Mouse (Mus musculus) heart, embryonic 11.5 days (tissue): ENCODE results near the gene Shf. TPM values are rescaled to one million over a fixed set of nuclear protein-coding genes. Genes with fewer than 3 reads are reported as not detected.

Experiments
- ATAC-seq: fragments of 200-750 bp; cut with Nextera tagmentation; replicated peaks from 2 replicates; pipeline ENCODE4 v1.8.0; 2017; ENCODE audit warnings: moderate library complexity; ENCODE audit not compliant: insufficient number of reproducible peaks, low FRiP score, low TSS enrichment
- H3K27ac ChIP-seq: fragments of 300-500 bp; sonication (generic); 2 replicates; pipeline ENCODE4 v1.5.1; 2014; ENCODE audit warnings: mild to moderate bottlenecking, low read depth, low read length
- H3K27me3 ChIP-seq: fragments of 300-500 bp; sonication (generic); 2 replicates; pipeline ENCODE4 v1.6.1; 2014; ENCODE audit warnings: mild to moderate bottlenecking, low read length, mixed read lengths; ENCODE audit not compliant: control insufficient read depth, insufficient read depth
- H3K36me3 ChIP-seq: fragments of 300-500 bp; sonication (generic); 2 replicates; pipeline ENCODE4 v1.6.1; 2014; ENCODE audit warnings: mild to moderate bottlenecking, low read length, moderate library complexity, mixed read lengths; ENCODE audit not compliant: control insufficient read depth, insufficient read depth
- H3K4me1 ChIP-seq: fragments of 300-500 bp; sonication (generic); 2 replicates; pipeline ENCODE4 v1.6.1; 2014; ENCODE audit warnings: low read length; ENCODE audit not compliant: control insufficient read depth, insufficient read depth
- H3K4me2 ChIP-seq: fragments of 300-500 bp; sonication (generic); 2 replicates; pipeline ENCODE4 v1.6.1; 2014; ENCODE audit warnings: mild to moderate bottlenecking, moderate library complexity
- H3K4me3 ChIP-seq: fragments of 300-500 bp; sonication (generic); 2 replicates; pipeline ENCODE4 v1.5.1; 2014; ENCODE audit warnings: low read depth, low read length
- H3K9ac ChIP-seq: fragments of 300-500 bp; sonication (generic); 2 replicates; pipeline ENCODE4 v1.6.1; 2014; ENCODE audit warnings: mild to moderate bottlenecking, low read depth, low read length, moderate library complexity
- H3K9me3 ChIP-seq: fragments of 300-500 bp; sonication (generic); replicated peaks from 2 replicates; pipeline ENCODE4 v1.6.1; 2016; ENCODE audit warnings: low read length; ENCODE audit not compliant: control insufficient read depth
- WGBS: fragments of 180-500 bp; shearing (Covaris S2); extraction: QIAGEN DNeasy Blood & Tissue Kit; methylation state at CpG from one replicate; pipeline ENCODE4 v1.1.7; 2014; ENCODE audit not compliant: insufficient replicate concordance; 5-methylcytosine and 5-hydroxymethylcytosine counted together
- polyA plus RNA-seq: library from polyadenylated mRNA; unstranded; fragments of >200 nt; fragmentation: Nextera tagmentation; extraction: Ambion mirVana; gene quantifications from 2 replicates; pipeline ENCODE4 v1.2.1, GENCODE M21; 2014

The Shf gene
- polyA plus RNA-seq, 1 experiment from 2014 or later, result 3.8 TPM

DNA sequence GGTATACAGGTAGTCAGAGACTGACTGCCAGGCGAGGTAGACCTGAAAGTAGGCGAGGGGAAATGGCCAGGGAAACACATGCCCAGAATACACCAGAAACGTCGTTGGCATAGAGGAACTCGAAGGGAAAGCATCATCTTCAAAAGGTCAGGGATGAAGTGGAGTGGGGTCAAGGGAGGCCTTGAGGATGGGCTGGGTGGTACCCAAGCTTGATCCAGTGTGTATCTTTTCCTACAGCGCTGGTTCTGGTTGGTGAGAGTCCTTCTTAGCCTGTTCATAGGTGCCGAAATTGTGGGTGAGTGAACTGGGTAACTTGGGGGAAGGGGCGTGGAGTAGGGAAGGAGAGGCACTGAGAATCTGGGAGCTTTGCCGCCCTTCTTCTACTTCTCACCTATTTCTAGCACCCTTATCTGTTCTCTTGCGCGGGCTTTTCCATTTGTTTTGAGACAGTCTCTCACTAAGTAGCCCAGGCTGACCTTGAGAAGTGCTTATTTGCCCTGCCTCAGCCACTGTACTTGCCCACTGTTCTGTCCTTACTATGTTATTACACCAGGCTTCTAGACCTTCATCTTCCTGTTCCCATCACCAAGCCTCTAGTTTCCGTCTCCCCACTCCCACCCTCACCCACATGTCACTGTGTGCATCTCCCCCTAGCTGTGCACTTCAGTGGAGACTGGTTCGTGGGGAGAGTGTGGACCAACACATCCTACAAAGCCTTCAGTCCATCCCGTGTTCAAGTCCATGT lies 68.9 kb downstream of the Shf start:
- Histone ChIP-seq H3K9me3 (no peaks in the 10 kb centered on the region), H3K4me3 (no peak overlapping the region), H3K27ac (no peak overlapping the region), H3K36me3 (no peaks in the 10 kb centered on the region), H3K27me3 (peaks cover 92% of the 10 kb centered on the region), H3K4me1 (peaks cover 18% of the 10 kb centered on the region), H3K9ac (no peak overlapping the region), H3K4me2 (no peak overlapping the region)
- 7% methylated on average over 14 of the region's 14 CpGs for WGBS
- no peak for ATAC-seq

Other genes with a start within 250 kb of the Shf start
- gene B2m, start 221.5 kb downstream of the Shf start, polyA plus RNA-seq, result 224 and 240 TPM in 2 replicates
- 0.14 TPM in 1 of 2 replicates, not detected in the other for gene Trim69, start 208.5 kb downstream of the Shf start, polyA plus RNA-seq
- gene Patl2, start 183.0 kb downstream of the Shf start, polyA plus RNA-seq, result not detected in 2 replicates
- not detected in 2 replicates for gene Terb2, start 182.9 kb downstream of the Shf start, polyA plus RNA-seq
- 45.0 and 49.8 TPM in 2 replicates for gene Sord, start 134.4 kb downstream of the Shf start, polyA plus RNA-seq
- 0.04 TPM in 1 of 2 replicates, not detected in the other for gene Duox2, start 70.7 kb downstream of the Shf start, polyA plus RNA-seq
- gene Duoxa2, start 70.3 kb downstream of the Shf start, polyA plus RNA-seq, result not detected in 2 replicates
- not detected in 2 replicates for gene Duoxa1, start 55.4 kb downstream of the Shf start, polyA plus RNA-seq
- gene Duox1, start 53.5 kb downstream of the Shf start, polyA plus RNA-seq, result not detected in 2 replicates
- 0.27 TPM in 2 replicates for gene Slc28a2, start 57.3 kb upstream of the Shf start, polyA plus RNA-seq
- not detected in 2 replicates for gene Gm14085, start 115.8 kb upstream of the Shf start, polyA plus RNA-seq
- gene Gatm, start 242.1 kb upstream of the Shf start, polyA plus RNA-seq, result 26.6 and 33.6 TPM in 2 replicates